Mouse (Mus musculus) liver, embryonic 14.5 days (tissue): ENCODE data around the gene Tpx2. TPM values are rescaled to one million over a fixed set of nuclear protein-coding genes. Genes with fewer than 3 reads are reported as not detected.

Experiments
- ATAC-seq: fragments of 200-750 bp; cut with Nextera tagmentation; 2 replicates; pipeline ENCODE4 v1.8.0; 2017; ENCODE audit warnings: moderate number of reproducible peaks, mild to moderate bottlenecking, moderate library complexity; ENCODE audit not compliant: insufficient read depth
- DNase-seq, 3 experiments: peaks; one replicate each; pipeline ENCODE4 v3.0.0-alpha.2; 2012 to 2013; ENCODE audit warnings: low read depth in 3 of 3, low spot score in 3 of 3
- H3K27ac ChIP-seq: fragments of 300-500 bp; sonication (generic); 2 replicates; pipeline ENCODE4 v1.5.1; 2014; ENCODE audit warnings: moderate library complexity, mild to moderate bottlenecking, control low read depth, inconsistent platforms
- H3K27me3 ChIP-seq: fragments of 300-500 bp; sonication (generic); 2 replicates; pipeline ENCODE4 v1.6.1; 2014; ENCODE audit warnings: mild to moderate bottlenecking, low read length, moderate library complexity; ENCODE audit not compliant: control insufficient read depth, insufficient read depth
- H3K36me3 ChIP-seq: fragments of 300-500 bp; sonication (generic); replicated peaks from 2 replicates; pipeline ENCODE4 v1.6.1; 2014; ENCODE audit warnings: low read depth; ENCODE audit not compliant: control insufficient read depth, insufficient read depth
- H3K4me1 ChIP-seq, 2 experiments: fragments of 200-500 bp in 1 of 2; fragments of 300-500 bp in 1 of 2; sonication (generic) in 1 of 2; replicated peaks; 2 replicates each; pipeline ENCODE4 v1.6.1; 2012 to 2014; ENCODE audit warnings: antibody characterized with exemption in 1 of 2, inconsistent platforms in 1 of 2, low read length in 1 of 2; ENCODE audit not compliant: control insufficient read depth in 2 of 2, insufficient read depth in 2 of 2
- H3K4me2 ChIP-seq: fragments of 300-500 bp; sonication (generic); 2 replicates; pipeline ENCODE4 v1.6.1; 2014; ENCODE audit warnings: low read depth, mild to moderate bottlenecking, control low read depth, moderate library complexity
- H3K4me3 ChIP-seq, 2 experiments: fragments of 200-500 bp in 1 of 2; fragments of 300-500 bp in 1 of 2; sonication (generic) in 1 of 2; 2 replicates each; pipeline ENCODE4 v1.5.1; 2012 to 2014; ENCODE audit warnings: low read depth in 2 of 2, low read length in 2 of 2, mild to moderate bottlenecking in 2 of 2, control low read depth in 1 of 2, inconsistent platforms in 1 of 2, moderate library complexity in 1 of 2; ENCODE audit not compliant: insufficient read depth in 1 of 2
- H3K9ac ChIP-seq: fragments of 300-500 bp; sonication (generic); replicated peaks from 2 replicates; pipeline ENCODE4 v1.6.1; 2014; ENCODE audit warnings: mild to moderate bottlenecking, control low read depth, moderate library complexity
- H3K9me3 ChIP-seq: fragments of 300-500 bp; sonication (generic); 2 replicates; pipeline ENCODE4 v1.6.1; 2016; ENCODE audit warnings: low read length, mixed read lengths; ENCODE audit not compliant: control insufficient read depth
- CTCF ChIP-seq: IDR thresholded peaks from 2 replicates; pipeline ENCODE4 v1.5.1; 2016; ENCODE audit warnings: antibody characterized with exemption, low read depth, control low read depth
- EP300 ChIP-seq: IDR thresholded peaks from 2 replicates; pipeline ENCODE4 v1.6.1; 2016; ENCODE audit warnings: antibody characterized with exemption, low read depth
- WGBS: fragments of 180-500 bp; shearing (Covaris S2); extraction: QIAGEN DNeasy Blood & Tissue Kit; methylation state at CpG from one replicate; pipeline ENCODE4 v1.1.7; 2014; ENCODE audit not compliant: insufficient replicate concordance; 5-methylcytosine and 5-hydroxymethylcytosine counted together
- polyA plus RNA-seq, 2 experiments: library from polyadenylated mRNA; depleted of rRNA in 1 of 2; stranded (reverse) in 1 of 2; unstranded in 1 of 2; fragments of >200 nt; fragmentation: Nextera tagmentation in 1 of 2; extraction: Ambion mirVana in 1 of 2; gene quantifications; 2 replicates each; pipeline versions ENCODE4 v1.2.1 to v1.2.3; 2012 to 2014

Gene Tpx2
- polyA plus RNA-seq, 2 experiments, result 47.1 to 80.9 TPM

- DNase-seq (no peak), ATAC-seq (no peak)
- WGBS, result 57% methylated on average over 2 of the region's 2 CpGs
- no peaks in the 10 kb centered on the region for H3K27me3 ChIP-seq
- H3K36me3 ChIP-seq, result no peaks in the 10 kb centered on the region
- no peaks in the 10 kb centered on the region for H3K9me3 ChIP-seq
- no peak for TF ChIP-seq CTCF
- H3K4me3 ChIP-seq, result no peak overlapping the region
- no peak overlapping the region for H3K4me2 ChIP-seq
- peaks cover 1 to 4% of the 10 kb centered on the region in 2 experiments for H3K4me1 ChIP-seq
- H3K27ac ChIP-seq, result no peak overlapping the region
- H3K9ac ChIP-seq, result no peak overlapping the region
Observed at GRCm38 (mm10) chr2:152839256-152839655, 8.5 kb upstream of the Tpx2 start.

GRCm38 (mm10) chr2:152842741-152843140, 5.0 kb upstream of the Tpx2 start:
- 53% methylated on average over 3 of the region's 3 CpGs for WGBS
- ATAC-seq (no peak), DNase-seq (no peak)
- no peaks in the 10 kb centered on the region for H3K36me3 ChIP-seq
- H3K27ac ChIP-seq, result no peak overlapping the region
- H3K4me3 ChIP-seq, result no peak overlapping the region
- H3K9ac ChIP-seq, result no peak overlapping the region
- H3K4me1 ChIP-seq, result peaks cover 3 to 4% of the 10 kb centered on the region in 2 experiments; a peak in 2 of 4 replicates
- TF ChIP-seq CTCF, result no peak
- no peak for TF ChIP-seq EP300
- H3K4me2 ChIP-seq, result no peak overlapping the region
- no peaks in the 10 kb centered on the region for H3K27me3 ChIP-seq
- no peaks in the 10 kb centered on the region for H3K9me3 ChIP-seq

- H3K4me2 ChIP-seq, result peak overlapping the region; percentile 55
- ATAC-seq (no peak), DNase-seq (no peak)
- TF ChIP-seq EP300 (no peak), CTCF (no peak)
- peaks cover 33% of the 10 kb centered on the region for H3K36me3 ChIP-seq
- H3K4me3 ChIP-seq, result peak overlapping the region; percentile 21 to 98; a peak in 3 of 4 replicates
- H3K27ac ChIP-seq, result peak overlapping the region; percentile 3; the same call in 1 of the 2 replicates
- H3K9me3 ChIP-seq, result no peaks in the 10 kb centered on the region
- WGBS, result 9% methylated on average over 3 of the region's 3 CpGs
- H3K9ac ChIP-seq, result no peak overlapping the region; the same call in 1 of the 2 replicates
- H3K4me1 ChIP-seq, result peaks cover 12 to 14% of the 10 kb centered on the region in 2 experiments; a peak in 3 of 4 replicates
- no peaks in the 10 kb centered on the region for H3K27me3 ChIP-seq
Observed at GRCm38 (mm10) chr2:152847057-152847814, 528 bp upstream of the Tpx2 start.

- H3K9me3 ChIP-seq, result no peaks in the 10 kb centered on the region
- DNase-seq (peak in 1 of 3 experiments; percentile 46), ATAC-seq (peak; percentile 31; the same call in 1 of the 2 replicates)
- peak overlapping the region; percentile 89 for H3K27ac ChIP-seq
- WGBS, result 9% methylated on average over 2 of the region's 2 CpGs
- peaks cover 12 to 14% of the 10 kb centered on the region in 2 experiments; a peak in 3 of 4 replicates for H3K4me1 ChIP-seq
- H3K27me3 ChIP-seq, result no peaks in the 10 kb centered on the region
- H3K36me3 ChIP-seq, result peaks cover 45% of the 10 kb centered on the region
- H3K4me2 ChIP-seq, result peak overlapping the region; percentile 95
- no peak for TF ChIP-seq EP300
- peak overlapping the region; percentile 98 for H3K9ac ChIP-seq
- H3K4me3 ChIP-seq, result peak overlapping the region; percentile 98 to 99
Observed at GRCm38 (mm10) chr2:152848466-152848865, 702 bp downstream of the Tpx2 start.

- TF ChIP-seq CTCF (no peak), EP300 (no peak)
- DNase-seq (no peak), ATAC-seq (no peak)
- peaks cover 90% of the 10 kb centered on the region for H3K36me3 ChIP-seq
- no peak overlapping the region for H3K4me2 ChIP-seq
- no peaks in the 10 kb centered on the region for H3K27me3 ChIP-seq
- no peaks in the 10 kb centered on the region for H3K4me1 ChIP-seq
- H3K9me3 ChIP-seq, result no peaks in the 10 kb centered on the region
- no peak overlapping the region for H3K9ac ChIP-seq
- H3K27ac ChIP-seq, result no peak overlapping the region
- 95% methylated on average over 3 of the region's 3 CpGs for WGBS
- no peak overlapping the region for H3K4me3 ChIP-seq
Observed at GRCm38 (mm10) chr2:152859501-152859900, 11.7 kb downstream of the Tpx2 start.
